Mouse (Mus musculus) layer of hippocampus, postnatal 10 days (tissue): ENCODE results near the gene Arpc5l. TPM values are rescaled to one million over a fixed set of nuclear protein-coding genes. Genes with fewer than 3 reads are reported as not detected.

ENCODE experiments used
- DNase-seq, 2 experiments: peaks; one replicate each; pipeline ENCODE4 v3.0.0; 2021; ENCODE audit warnings: low spot score in 2 of 2
- long read RNA-seq: library from polyadenylated mRNA; stranded (forward); transcript quantifications from one replicate; pipeline ENCODE4 v2.0.0, GENCODE M21; 2023
- total RNA-seq, 2 experiments: library from RNA; stranded (reverse); gene quantifications; 2 replicates each; pipeline ENCODE4 v1.2.3; 2021

The Arpc5l gene
- total RNA-seq: 100 to 1,000 TPM in 1 of 2 experiments, 10 to 100 TPM in 1; 87.7 to 102 TPM
- long read RNA-seq, full-length matches to known transcripts: 9 of 21 reads
- long read RNA-seq, partial matches to known transcripts: 1 of 21 reads
- long read RNA-seq, other reads (novel, unspliced or antisense): 11 of 21 reads

DNA sequence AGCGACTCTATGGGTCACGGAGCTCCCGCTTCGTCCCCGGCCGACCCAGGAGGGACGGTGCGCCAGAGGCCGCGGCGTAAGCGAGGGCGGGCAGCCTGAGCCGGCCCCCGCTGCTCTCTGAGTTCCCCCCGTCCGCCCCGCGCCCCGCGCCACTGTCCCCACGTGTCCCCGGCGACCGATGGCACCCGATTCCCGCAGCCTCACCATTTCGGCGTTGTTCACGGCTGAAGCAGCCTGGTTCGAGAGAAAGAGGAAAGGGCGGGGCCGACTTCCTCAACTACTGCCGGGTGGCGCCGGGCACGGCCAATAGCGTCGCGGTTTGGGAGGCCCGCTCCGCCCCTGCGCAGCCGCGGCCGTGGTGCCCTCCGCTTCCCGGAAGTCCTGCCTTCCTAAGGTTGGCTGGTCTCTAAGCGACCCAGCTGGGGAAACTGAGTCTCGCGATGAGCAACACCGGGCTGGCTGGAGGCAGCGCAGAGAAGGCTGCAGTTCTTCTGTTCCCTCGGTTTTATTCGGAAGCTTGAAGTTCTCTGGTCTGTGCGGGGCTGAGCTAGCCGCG, at the start of gene Arpc5l:
TSS of gene Arpc5l (plus strand) at position 469 of the 556 bp plus-strand sequence.
- DNase-seq: peak; percentile 89 to 92

DNA sequence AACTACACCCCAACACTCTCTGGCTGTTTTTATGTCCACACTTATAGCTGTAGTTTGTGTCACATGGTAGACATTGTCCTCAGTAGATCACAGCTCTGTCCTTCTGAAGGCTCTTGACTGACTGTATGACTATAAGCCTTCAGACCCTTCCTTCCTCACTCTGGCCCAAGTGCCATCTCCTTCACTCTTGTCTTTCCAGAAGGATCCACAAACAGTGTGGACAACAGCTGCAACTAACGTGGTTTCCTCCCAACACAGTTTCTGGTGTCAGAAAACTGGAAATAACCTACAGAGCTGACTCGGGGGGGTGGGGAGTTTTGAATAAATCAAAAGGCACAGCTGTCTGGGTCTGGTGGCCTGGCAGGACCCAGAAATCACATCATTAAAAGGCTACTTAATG, 49.1 kb upstream of the Arpc5l start:
- no peak for DNase-seq

DNA sequence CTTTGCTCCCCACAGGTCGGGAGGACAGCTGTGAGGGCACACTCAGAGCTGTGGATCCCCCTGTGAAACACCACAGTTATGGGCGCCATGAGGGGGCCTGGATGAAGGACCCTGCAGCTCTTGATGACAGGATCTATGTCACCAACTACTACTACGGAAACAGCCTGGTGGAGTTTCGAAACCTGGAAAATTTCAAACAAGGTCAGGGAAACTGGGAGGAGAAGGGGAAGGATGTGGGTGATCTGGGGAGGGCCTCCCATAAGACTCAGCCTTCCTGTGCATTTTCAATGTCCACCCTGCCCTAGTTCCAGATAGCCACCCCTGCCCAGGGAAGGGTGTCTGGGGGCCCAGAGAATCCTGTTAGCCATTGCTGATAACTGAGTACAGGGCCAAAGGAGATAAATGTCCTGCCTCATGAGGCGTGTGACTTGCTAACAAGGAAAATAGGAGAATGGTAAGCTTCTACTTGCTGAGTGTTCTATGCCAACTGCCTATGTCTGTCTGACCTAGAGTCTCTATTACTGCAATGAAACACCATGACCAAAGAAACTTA, 47.4 kb upstream of the Arpc5l start:
- no peak for DNase-seq

DNA sequence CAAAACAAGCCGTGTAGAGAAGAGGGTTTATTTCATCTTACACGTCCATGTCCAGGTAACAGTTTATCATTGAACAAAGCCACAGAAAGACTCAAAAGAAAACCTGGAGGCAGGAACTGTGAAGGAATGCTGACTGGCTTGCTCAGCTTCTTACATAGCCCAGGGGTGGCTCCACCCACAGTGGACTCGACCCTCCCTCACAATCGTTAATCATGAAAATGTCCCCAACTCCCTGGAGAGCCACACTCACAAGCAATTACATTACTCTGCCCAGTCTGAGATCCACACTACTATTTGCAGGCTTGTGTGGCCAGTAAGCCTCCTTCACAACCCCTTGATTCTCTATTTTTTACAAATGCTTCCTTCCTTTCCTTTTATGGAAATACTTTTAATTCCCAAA, 41.0 kb upstream of the Arpc5l start:
- no peak for DNase-seq

DNA sequence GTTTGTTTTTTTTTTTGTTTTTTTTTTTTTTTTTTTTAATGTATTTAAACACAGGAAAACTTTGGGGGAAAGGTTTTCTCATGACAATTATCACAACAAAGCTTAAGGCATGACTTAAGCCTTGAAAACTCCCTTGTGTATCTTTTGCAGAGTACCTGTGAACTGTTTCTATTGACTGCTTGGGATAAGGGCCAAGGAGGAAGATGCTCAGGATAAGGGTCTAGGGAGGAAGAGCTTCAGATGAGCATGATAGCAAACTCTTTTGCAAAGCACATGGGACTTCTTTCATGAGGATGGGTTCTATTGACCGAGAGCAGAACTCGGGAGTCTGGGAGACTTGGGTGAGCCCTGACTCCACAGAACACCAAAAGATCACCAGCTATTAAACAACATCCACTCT, 35.5 kb upstream of the Arpc5l start:
- no peak for DNase-seq

DNA sequence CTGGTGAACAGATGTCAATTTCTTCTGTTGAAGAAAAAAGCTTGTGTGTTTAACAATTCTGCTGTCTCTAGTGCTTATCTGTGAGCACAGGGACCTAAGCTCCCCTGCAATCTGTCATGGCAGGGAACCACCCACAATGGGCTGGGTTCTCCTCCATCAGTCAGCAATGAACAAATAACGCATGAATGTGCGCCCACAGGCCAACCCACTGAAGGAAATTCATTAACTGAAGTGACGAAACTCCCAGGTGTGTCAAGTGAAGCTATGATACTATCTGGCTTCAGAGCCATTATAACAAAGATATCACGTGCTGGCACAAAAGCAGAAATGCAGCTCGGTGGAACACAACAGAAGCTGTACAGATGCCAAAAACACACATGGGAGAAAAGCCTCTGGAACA, 35.1 kb upstream of the Arpc5l start:
- DNase-seq: no peak

DNA sequence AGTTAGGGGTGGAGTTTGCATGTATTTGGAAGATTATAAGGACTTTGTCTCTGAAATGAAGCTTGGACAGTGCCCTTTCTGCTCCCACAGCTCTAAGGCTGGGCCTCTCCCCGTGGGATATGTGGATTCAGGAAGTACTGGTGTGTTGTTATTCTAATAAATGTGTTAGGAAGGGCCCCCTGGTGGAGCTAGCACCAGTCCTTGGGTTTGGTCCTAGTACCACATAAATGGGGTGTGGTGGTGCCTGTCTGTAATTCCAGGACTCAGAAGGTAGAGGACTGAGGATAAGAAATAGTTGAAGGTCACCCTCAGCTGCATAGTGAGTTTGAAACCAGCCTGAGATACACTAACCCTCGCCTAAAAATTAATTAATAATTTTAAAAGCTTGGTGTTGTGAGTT, 31.9 kb upstream of the Arpc5l start:
- no peak for DNase-seq

DNA sequence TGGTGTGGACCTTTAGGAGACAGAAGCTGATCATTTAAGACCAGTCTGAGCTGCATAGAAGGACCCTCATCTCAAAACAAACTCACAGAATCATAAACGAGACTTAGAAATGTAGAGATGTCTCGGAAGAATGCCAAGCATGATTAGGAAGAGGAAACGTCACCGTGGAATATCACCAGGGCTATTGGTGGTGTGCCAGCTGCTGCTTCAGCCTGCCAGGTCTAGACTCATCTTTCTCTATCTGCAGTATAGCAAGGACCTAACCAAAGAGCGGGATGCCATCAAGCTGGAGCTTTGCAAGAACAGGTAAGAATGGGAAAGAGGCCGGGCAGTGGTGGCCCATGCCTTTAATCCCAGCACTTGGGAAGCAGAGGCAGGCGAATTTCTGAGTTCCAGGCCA, 31.4 kb upstream of the Arpc5l start:
- DNase-seq: no peak

DNA sequence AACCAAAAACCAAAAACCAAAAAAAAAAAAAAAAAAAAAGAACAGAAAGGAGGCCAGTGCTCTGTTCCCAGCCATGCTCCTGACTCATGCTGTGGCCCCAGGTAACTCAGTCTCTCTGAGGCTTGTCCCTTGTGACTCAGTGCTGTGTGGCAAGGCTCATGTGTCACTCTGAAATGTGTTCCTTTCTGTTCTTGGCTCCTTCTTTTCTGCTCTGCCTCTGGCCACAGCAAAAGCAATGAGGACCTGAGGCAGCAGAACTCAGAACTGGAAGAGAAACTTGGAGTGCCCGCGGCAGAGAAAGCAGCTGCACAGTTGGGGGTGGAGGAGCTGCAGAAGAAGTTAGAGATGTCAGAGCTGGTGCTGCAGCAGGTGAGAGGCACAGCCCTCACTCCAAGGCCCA, 31.0 kb upstream of the Arpc5l start:
- DNase-seq: no peak

DNA sequence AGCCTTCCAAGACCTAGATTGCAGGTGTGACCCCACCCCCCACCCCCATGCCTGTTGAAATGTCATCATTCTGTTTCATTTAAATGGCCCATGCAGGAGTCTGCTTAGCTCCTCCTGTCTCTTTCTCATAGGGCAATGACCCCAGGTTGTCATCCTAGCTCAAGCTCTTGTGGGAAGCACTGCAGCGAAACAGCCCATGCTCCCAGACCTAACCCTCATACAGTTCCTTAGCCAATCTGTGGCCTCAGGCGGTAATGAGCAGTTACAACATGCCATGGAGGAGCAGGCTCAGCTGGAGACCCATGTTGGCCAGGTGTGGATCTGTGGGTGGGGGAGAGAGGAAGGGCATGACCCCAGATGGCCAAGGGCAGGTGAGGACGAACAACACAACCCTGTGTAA, 30.0 kb upstream of the Arpc5l start:
- no peak for DNase-seq

DNA sequence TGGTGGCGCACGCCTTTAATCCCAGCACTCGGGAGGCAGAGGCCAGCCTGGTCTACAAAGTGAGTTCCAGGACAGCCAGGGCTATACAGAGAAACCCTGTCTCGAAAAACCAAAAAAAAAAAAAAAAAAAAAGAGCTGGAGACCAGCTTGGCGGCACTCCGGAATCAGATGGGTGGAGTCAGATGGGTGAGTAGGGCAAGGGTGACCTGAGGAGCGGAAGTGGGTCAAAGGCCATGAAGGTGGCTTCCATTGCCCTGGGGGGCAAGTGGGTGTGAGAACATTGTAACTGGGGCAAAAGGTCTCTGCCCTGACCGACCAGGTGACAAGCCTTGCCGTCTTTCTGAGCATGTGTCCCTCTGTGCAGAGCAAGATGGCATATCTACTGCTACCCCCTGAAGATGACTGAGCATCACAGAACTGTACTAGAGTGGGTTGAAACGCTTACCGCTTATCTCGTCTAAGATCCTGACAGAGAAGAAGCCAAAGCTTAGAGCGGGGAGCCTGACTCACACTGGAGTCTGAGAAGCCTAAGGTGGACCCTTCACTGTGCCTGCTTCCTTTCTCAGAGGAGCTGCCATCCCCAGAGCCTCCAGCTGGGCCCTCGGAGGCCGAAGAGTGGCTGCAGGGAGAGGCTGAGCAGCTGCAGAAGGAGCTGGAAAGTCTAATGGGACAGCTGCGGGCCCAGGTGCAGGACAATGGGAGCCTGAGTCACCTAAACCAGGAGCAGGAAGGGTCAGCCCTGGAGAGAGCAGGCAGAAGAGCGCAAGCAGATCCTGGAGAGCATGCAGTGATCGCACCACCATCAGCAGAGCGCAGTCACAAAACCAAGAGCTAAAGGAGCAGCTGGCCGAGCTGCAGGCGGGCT, 29.0 kb upstream of the Arpc5l start:
- no peak for DNase-seq

DNA sequence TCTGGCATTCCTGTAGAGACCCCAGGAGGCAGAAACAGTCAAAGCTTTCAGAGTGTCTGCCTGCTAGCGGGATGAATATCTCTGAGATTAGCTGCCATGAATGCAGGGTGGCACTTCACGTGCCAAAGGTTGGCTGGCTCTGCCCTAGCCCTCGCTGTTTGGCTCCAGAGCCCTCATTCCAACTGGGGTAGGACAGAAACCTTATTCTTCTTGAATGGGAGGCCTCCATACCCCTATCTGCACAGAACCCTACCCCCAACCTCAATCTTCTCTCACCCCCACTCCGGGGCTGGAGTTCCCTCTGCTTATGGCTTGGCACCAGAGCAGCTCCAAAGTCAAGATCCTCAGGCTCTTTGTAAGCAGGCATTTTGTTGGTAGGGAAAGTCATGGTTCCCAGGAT, 27.3 kb upstream of the Arpc5l start:
- DNase-seq: no peak

DNA sequence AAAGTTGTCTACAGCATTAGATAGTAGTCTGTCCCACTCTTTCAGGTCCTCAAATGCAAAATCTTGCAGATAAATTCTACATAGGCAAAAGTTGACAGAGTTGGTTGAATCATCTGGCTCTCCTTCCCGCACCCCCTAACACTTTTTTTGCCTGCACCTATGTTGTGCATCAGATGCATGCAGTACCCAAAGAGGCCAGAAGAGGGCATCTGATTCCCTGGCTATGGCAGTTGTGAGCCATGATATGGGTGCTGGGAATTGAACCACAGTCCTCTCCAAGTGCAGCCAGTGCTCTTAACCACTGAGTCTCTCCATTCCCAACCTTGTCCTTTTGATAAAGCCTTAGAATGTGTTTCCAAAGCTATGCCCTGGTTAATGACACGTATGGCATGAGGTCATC, 21.7 kb upstream of the Arpc5l start:
- no peak for DNase-seq

DNA sequence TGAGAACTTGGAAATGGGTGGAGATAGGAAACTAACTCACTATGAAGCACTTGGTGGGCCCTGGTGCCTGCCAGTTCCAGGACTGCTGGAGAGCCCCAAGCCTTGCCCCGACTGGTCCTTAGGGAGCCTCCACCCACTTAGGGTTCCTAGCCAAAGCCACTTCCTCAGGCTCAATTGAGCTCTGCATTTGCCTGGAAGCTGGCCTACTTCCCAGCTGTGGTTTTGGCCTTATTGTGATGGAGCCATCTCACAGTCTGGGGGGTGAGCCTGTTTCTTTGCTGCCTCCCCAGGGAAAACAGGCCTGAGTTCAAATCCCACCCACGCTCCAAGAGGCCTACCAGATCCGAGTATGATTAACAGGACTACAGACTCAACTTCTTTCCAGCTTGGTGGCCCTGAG, 18.6 kb upstream of the Arpc5l start:
- DNase-seq: peak in 1 of 2 experiments; percentile 36

DNA sequence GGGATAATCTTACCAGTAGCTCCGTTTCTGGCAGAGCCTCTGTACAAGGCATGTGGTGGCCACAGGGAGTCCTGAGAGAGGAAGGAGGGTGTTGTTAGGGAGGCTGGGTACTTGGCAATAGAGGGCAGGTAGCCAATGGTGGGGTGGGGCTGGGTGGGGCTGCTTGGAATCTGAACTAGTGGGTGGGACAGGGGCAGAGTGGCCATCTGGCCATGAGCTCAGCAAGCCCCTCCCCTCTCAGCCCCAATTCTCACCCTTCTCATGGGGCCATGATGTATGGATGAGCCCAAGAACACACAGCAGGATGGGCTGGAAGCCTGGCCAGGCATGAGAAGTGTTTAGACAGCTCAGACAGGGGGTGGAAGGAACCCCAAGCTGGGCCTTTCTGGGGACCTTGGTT, 17.8 kb upstream of the Arpc5l start:
- no peak for DNase-seq

DNA sequence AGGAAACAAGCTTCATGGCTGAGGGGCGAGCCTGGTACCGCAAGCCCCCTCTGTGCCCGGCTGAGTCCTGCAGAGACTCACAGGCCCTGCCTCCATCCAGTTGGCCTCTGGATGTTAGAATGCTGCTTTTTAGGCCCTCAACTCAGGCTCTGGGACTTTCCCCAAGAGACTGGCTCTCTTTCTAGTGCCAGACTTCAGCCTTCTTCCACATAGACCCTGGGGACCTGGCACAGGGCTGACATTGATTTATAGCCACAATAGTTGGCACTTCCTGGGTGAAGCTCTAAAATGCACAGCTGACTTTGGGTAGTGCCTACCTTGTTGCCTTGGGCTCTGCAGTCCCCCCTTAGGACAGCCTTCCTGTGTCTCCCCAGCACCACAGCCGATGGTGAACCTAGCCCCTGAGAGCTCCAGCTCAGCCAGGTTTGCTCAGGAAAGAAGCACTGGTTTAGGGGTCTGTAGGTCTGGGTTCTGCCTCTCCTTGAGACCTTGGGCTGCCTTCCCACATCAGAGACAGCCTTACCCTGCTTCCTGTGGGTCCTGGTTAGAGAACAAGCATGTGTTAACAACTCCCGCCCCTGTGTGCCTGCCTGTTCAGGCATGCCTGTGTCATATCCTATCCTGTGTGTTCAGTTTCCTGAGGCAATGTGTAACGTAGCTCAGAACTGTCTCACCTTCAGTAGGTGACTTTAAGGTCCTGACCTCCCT, 17.2 kb upstream of the Arpc5l start:
- DNase-seq: no peak

DNA sequence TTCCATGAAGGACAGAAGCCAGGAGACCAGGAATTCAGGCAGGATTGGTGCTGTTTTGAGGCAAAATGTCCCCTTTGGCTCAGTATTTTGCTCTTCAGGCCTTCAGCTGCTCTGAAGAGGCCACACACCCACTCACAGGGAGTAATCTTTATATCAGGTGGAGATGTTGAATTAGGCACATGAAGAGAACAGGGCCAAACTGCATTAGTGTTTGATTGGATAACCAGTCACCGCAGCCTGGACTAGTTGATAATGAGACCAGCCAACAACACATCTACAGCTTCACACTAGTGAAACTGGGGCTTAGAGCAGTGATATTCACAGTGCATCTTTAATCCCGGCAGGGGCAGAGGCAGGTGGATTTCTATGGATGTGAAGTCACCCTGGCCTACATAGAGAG, 16.2 kb upstream of the Arpc5l start:
- DNase-seq: no peak

DNA sequence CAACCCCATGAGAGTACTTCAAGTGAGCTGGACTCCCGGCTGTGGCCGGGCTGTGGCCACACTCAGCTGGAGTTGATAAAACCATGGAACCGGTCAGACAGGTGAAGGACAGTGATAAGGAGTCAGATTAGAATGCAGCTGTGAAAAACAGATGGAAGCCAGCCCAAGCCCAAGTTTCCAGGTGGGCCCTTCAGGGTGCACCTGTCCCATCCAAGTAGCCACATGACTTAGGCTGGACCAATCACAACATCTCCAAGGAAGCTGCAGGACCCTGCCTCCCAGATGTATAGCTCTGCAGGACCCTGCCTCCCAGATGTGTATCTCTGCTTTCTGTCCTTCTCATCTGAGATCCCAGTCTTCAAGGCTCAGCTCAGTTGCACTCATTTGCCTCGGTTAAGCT, 13.1 kb upstream of the Arpc5l start:
- DNase-seq: no peak

DNA sequence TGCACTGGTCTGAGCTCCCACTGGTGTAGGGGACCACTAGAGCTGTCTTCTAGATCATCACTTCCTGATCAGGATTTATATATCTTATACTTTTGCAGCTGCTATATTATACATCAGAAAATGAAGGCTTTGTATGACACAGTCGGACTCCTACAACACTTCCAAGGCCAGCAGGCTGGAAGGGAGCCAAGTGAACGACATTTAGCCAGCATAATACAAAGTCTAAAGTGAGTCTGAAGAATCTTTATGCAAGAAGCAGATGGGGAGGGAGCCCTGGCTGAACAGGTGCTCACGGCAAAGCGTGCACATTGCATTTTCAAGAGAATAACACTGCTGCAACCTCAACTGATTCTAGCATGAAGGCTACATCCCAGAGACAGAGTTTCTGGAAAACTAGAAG, 12.7 kb upstream of the Arpc5l start:
- peak in 1 of 2 experiments; percentile 21 for DNase-seq

DNA sequence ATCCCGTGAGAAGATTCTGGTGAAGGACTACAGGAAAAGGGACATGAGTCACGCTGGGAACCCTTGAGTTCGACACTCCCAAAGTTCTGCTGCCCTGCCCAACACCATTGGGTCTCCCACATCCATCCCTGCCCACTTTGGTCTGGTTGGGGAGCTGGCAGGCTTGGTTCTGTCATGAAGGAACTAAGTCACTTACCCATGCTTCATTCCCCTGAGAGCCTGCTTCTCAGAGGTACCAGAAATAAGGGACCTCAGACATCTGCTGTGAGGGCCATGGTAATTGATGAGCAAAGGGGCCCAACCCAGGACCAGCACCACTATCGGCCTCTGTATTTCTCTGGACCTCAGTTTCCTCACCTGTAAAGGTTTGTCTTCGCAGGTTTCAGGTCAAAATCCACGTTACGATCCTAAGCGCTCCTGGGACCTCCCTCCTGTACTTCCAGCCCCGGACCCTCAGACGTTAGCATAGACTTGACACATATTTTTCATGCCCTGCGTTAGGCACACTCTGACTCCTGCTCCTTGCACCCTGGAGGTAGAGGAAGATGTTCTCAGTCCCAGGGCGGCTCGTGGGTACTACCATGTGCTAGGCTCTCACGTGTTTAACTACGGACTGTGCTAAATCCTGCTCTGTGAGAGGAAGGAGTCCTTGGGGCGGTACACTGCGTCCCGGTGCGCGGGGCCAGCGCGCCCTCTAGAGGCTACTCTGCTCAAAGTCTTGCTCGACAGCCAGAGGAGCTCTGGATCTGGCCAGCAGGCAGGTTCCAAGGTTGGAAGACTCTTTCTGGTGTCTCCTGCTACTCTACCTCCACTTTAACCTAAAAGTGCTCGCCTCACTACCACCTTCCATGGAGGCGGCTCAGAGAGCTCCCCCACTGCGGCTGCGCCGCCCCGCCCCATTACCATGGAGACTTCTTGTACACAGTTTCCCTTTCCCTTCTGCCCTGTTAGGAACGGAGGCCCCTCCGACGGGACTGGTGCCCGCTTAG, 7.5 kb upstream of the Arpc5l start, which contains the start of gene Wdr38:
TSS of gene Wdr38 (plus strand) at position 91 of the 989 bp plus-strand sequence.
- DNase-seq: peak; percentile 89 to 93
